Mouse (Mus musculus): Measurements from ENCODE around the gene Grb2.

Gene Grb2

GRCm38 (mm10) chr11:115708209-115708876 is at the start of gene Grb2:
TSS of gene Grb2 (minus strand) at chr11:115708597.
- peak; percentile 98 for DNase-seq (ENCODE audit: low spot score)

GRCm38 (mm10) chr11:115753485-115753884 is 45.1 kb upstream of the Grb2 start:
- no peak for DNase-seq (ENCODE audit: low spot score)

- no peak for DNase-seq (ENCODE audit: low spot score)
Measured at GRCm38 (mm10) chr11:115752653-115753052, 44.3 kb upstream of the Grb2 start.

GRCm38 (mm10) chr11:115751725-115752124 is 43.3 kb upstream of the Grb2 start:
- DNase-seq (ENCODE audit: low spot score), result no peak

GRCm38 (mm10) chr11:115749834-115750233 is 41.4 kb upstream of the Grb2 start:
- no peak for DNase-seq (ENCODE audit: low spot score)

- no peak for DNase-seq (ENCODE audit: low spot score)
Measured at GRCm38 (mm10) chr11:115747351-115747750, 39.0 kb upstream of the Grb2 start.

GRCm38 (mm10) chr11:115746762-115747161 is 38.4 kb upstream of the Grb2 start:
- no peak for DNase-seq (ENCODE audit: low spot score)

GRCm38 (mm10) chr11:115746109-115746508 is 37.7 kb upstream of the Grb2 start:
- DNase-seq (ENCODE audit: low spot score), result no peak

GRCm38 (mm10) chr11:115744385-115744784 is 36.0 kb upstream of the Grb2 start:
- no peak for DNase-seq (ENCODE audit: low spot score)

- DNase-seq (ENCODE audit: low spot score), result no peak
Measured at GRCm38 (mm10) chr11:115742926-115743325, 34.5 kb upstream of the Grb2 start.

- DNase-seq (ENCODE audit: low spot score), result no peak
Measured at GRCm38 (mm10) chr11:115741070-115741469, 32.7 kb upstream of the Grb2 start.

GRCm38 (mm10) chr11:115738275-115738885 is 30.0 kb upstream of the Grb2 start:
- DNase-seq (ENCODE audit: low spot score), result no peak

GRCm38 (mm10) chr11:115737608-115738208 is 29.3 kb upstream of the Grb2 start:
- no peak for DNase-seq (ENCODE audit: low spot score)

GRCm38 (mm10) chr11:115734041-115734686 is 25.8 kb upstream of the Grb2 start:
- DNase-seq (ENCODE audit: low spot score), result no peak

- no peak for DNase-seq (ENCODE audit: low spot score)
Measured at GRCm38 (mm10) chr11:115723231-115723630, 14.8 kb upstream of the Grb2 start.

GRCm38 (mm10) chr11:115722638-115723037 is 14.2 kb upstream of the Grb2 start:
- DNase-seq (ENCODE audit: low spot score), result peak; percentile 82

GRCm38 (mm10) chr11:115717660-115718390 is 9.4 kb upstream of the Grb2 start:
- no peak for DNase-seq (ENCODE audit: low spot score)

- DNase-seq (ENCODE audit: low spot score), result no peak
Measured at GRCm38 (mm10) chr11:115716410-115717338, 8.3 kb upstream of the Grb2 start.

- peak; percentile 63 for DNase-seq (ENCODE audit: low spot score)
Measured at GRCm38 (mm10) chr11:115714491-115714890, 6.1 kb upstream of the Grb2 start.

- no peak for DNase-seq (ENCODE audit: low spot score)
Measured at GRCm38 (mm10) chr11:115713447-115713846, 5.0 kb upstream of the Grb2 start.

GRCm38 (mm10) chr11:115712674-115713298 is 4.4 kb upstream of the Grb2 start:
- DNase-seq (ENCODE audit: low spot score), result no peak

Data from layer of hippocampus, adult 11-12 months (tissue).